Mouse (Mus musculus) hindbrain, embryonic 11.5 days (tissue): ENCODE measurements around the gene Pawr. TPM values are rescaled to one million over a fixed set of nuclear protein-coding genes. Genes with fewer than 3 reads are reported as not detected.

Experiments
- ATAC-seq: fragments of 200-750 bp; cut with Nextera tagmentation; 2 replicates; pipeline ENCODE4 v1.8.0; 2017; ENCODE audit warnings: mild to moderate bottlenecking, moderate TSS enrichment, moderate library complexity; ENCODE audit not compliant: low FRiP score
- DNase-seq: peaks from one replicate; pipeline ENCODE4 v3.0.0-alpha.2; 2015; ENCODE audit warnings: low spot score
- H3K27ac ChIP-seq: fragments of 300-500 bp; sonication (generic); 2 replicates; pipeline ENCODE4 v1.5.1; 2014; ENCODE audit warnings: mild to moderate bottlenecking, low read depth, low read length
- H3K27me3 ChIP-seq: fragments of 300-500 bp; sonication (generic); 2 replicates; pipeline ENCODE4 v1.6.1; 2014; ENCODE audit warnings: mild to moderate bottlenecking, low read length, moderate library complexity, mixed read lengths; ENCODE audit not compliant: control insufficient read depth, insufficient read depth
- H3K36me3 ChIP-seq: fragments of 300-500 bp; sonication (generic); 2 replicates; pipeline ENCODE4 v1.6.1; 2014; ENCODE audit warnings: mild to moderate bottlenecking, low read length, moderate library complexity, mixed read lengths; ENCODE audit not compliant: control insufficient read depth, insufficient read depth
- H3K4me1 ChIP-seq: fragments of 300-500 bp; sonication (generic); replicated peaks from 2 replicates; pipeline ENCODE4 v1.6.1; 2014; ENCODE audit warnings: low read length, mixed read lengths; ENCODE audit not compliant: control insufficient read depth, insufficient read depth
- H3K4me2 ChIP-seq: fragments of 300-500 bp; sonication (generic); replicated peaks from 2 replicates; pipeline ENCODE4 v1.6.1; 2014; ENCODE audit warnings: mild to moderate bottlenecking, low read depth, low read length
- H3K4me3 ChIP-seq: fragments of 300-500 bp; sonication (generic); 2 replicates; pipeline ENCODE4 v1.5.1; 2014; ENCODE audit warnings: low read depth, low read length
- H3K9ac ChIP-seq: fragments of 300-500 bp; sonication (generic); 2 replicates; pipeline ENCODE4 v1.6.1; 2014; ENCODE audit warnings: low read depth, low read length
- H3K9me3 ChIP-seq: fragments of 300-500 bp; sonication (generic); 2 replicates; pipeline ENCODE4 v1.6.1; 2016; ENCODE audit warnings: low read length; ENCODE audit not compliant: control insufficient read depth
- WGBS: fragments of 180-500 bp; shearing (Covaris S2); extraction: QIAGEN DNeasy Blood & Tissue Kit; methylation state at CpG from one replicate; pipeline ENCODE4 v1.1.7; 2014; 5-methylcytosine and 5-hydroxymethylcytosine counted together
- polyA plus RNA-seq: library from polyadenylated mRNA; unstranded; fragments of >200 nt; fragmentation: Nextera tagmentation; extraction: Ambion mirVana; gene quantifications from 2 replicates; pipeline ENCODE4 v1.2.1, GENCODE M21; 2014

Pawr gene
- polyA plus RNA-seq = 13.0 and 13.1 TPM in 2 replicates

- WGBS = under 1% methylated on average over 55 of the region's 85 CpGs
- no peaks in the 10 kb centered on the region for H3K4me1 ChIP-seq
- peak within 1 kb of the TSS; percentile 47; the same call in 1 of the 2 replicates for H3K27ac ChIP-seq
- peak within 1 kb of the TSS; percentile 86 for H3K9ac ChIP-seq
- no peaks in the 10 kb centered on the region for H3K36me3 ChIP-seq
- H3K4me3 ChIP-seq = peak within 1 kb of the TSS; percentile 85
- DNase-seq (peak; percentile 85), ATAC-seq (peak; percentile 93)
- peak within 1 kb of the TSS; percentile 87 for H3K4me2 ChIP-seq
- H3K9me3 ChIP-seq = no peaks in the 10 kb centered on the region
- peaks cover 16% of the 10 kb centered on the region for H3K27me3 ChIP-seq
Observed at GRCm38 (mm10) chr10:108331784-108332561, at the start of gene Pawr. Pawr (plus strand) TSS chr10:108332121.

DNA sequence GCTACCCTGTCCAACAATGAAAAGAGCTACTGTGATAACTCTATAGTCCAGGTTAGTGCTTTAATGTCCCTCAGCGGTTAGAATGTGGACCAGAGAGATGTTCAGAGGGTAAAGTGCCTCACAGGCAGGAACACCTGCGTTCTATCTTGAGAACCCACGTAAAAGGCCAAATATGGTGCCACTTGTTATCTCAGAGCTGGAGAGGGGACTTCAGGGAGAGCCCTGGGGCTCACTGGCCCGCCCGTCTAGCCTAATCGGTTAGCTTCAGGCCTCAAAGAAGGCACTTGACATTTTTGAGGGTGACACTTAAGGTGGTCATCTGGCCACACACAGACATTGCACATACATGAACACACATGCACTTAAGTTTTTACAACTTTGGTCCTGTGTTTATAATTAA lies 49.6 kb upstream of the Pawr start:
- Histone ChIP-seq H3K36me3 (no peaks in the 10 kb centered on the region), H3K4me2 (no peak overlapping the region), H3K27me3 (no peaks in the 10 kb centered on the region), H3K4me3 (no peak overlapping the region), H3K9ac (no peak overlapping the region), H3K27ac (no peak overlapping the region), H3K4me1 (no peaks in the 10 kb centered on the region), H3K9me3 (no peaks in the 10 kb centered on the region)
- no peak for DNase-seq
- 94% methylated on average over 6 of the region's 6 CpGs for WGBS
- no peak for ATAC-seq

DNA sequence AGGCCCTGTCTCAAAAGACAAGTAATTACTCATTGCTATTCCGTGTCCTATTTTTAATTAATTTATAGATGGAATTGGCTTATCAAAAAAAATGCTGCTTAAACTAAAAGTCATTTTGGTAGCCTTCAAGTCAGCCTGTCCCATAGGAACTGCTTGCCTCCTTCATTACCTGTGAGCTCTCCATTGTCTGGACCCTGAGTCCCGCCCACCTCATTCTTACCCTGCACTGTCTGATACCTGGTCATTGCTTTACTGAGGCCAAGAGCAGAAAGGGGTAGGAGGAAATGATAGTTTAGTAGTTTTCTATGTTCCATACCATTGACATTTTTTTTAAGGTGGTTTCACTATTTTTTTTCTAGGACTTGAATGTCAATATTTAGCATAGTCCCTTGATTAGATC lies 48.5 kb upstream of the Pawr start:
- DNase-seq = no peak
- Histone ChIP-seq H3K9me3 (no peaks in the 10 kb centered on the region), H3K36me3 (no peaks in the 10 kb centered on the region), H3K9ac (no peak overlapping the region), H3K4me2 (no peak overlapping the region), H3K27me3 (no peaks in the 10 kb centered on the region), H3K4me1 (no peaks in the 10 kb centered on the region), H3K27ac (no peak overlapping the region), H3K4me3 (no peak overlapping the region)
- ATAC-seq = no peak; the same call in 1 of the 2 replicates
- 92% methylated on average over 2 of the region's 2 CpGs for WGBS

- DNase-seq (no peak), ATAC-seq (no peak)
- H3K4me1 ChIP-seq = no peaks in the 10 kb centered on the region
- no peaks in the 10 kb centered on the region for H3K36me3 ChIP-seq
- H3K9me3 ChIP-seq = no peaks in the 10 kb centered on the region
- no peaks in the 10 kb centered on the region for H3K27me3 ChIP-seq
- 91% methylated on average over 4 of the region's 4 CpGs for whole genome bisulfite sequencing
- H3K9ac ChIP-seq = no peak overlapping the region
- no peak overlapping the region for H3K4me2 ChIP-seq
- H3K4me3 ChIP-seq = no peak overlapping the region
- no peak overlapping the region for H3K27ac ChIP-seq
Observed at GRCm38 (mm10) chr10:108283837-108284236, 48.1 kb upstream of the Pawr start.

GRCm38 (mm10) chr10:108284445-108284844 lies 47.5 kb upstream of the Pawr start:
- Histone ChIP-seq H3K4me1 (no peaks in the 10 kb centered on the region), H3K36me3 (no peaks in the 10 kb centered on the region), H3K9me3 (no peaks in the 10 kb centered on the region), H3K9ac (no peak overlapping the region), H3K4me2 (no peak overlapping the region), H3K27ac (no peak overlapping the region), H3K4me3 (no peak overlapping the region), H3K27me3 (no peaks in the 10 kb centered on the region)
- 84% methylated on average over 4 of the region's 4 CpGs for WGBS
- DNase-seq = no peak
- no peak for ATAC-seq

GRCm38 (mm10) chr10:108284977-108285376 lies 46.9 kb upstream of the Pawr start:
- H3K27me3 ChIP-seq = no peaks in the 10 kb centered on the region
- no peak overlapping the region for H3K4me3 ChIP-seq
- H3K36me3 ChIP-seq = no peaks in the 10 kb centered on the region
- no peak overlapping the region for H3K9ac ChIP-seq
- no peak overlapping the region for H3K27ac ChIP-seq
- 94% methylated on average over 5 of the region's 5 CpGs for WGBS
- DNase-seq (no peak), ATAC-seq (no peak)
- no peak overlapping the region for H3K4me2 ChIP-seq
- no peaks in the 10 kb centered on the region for H3K9me3 ChIP-seq
- H3K4me1 ChIP-seq = no peaks in the 10 kb centered on the region

GRCm38 (mm10) chr10:108286658-108287437 lies 45.1 kb upstream of the Pawr start:
- Histone ChIP-seq H3K4me2 (no peak overlapping the region), H3K9me3 (no peaks in the 10 kb centered on the region), H3K36me3 (no peaks in the 10 kb centered on the region), H3K4me1 (no peaks in the 10 kb centered on the region), H3K9ac (no peak overlapping the region), H3K4me3 (no peak overlapping the region), H3K27ac (no peak overlapping the region), H3K27me3 (no peaks in the 10 kb centered on the region)
- WGBS = 70% methylated on average over 11 of the region's 11 CpGs
- ATAC-seq (no peak), DNase-seq (no peak)

DNA sequence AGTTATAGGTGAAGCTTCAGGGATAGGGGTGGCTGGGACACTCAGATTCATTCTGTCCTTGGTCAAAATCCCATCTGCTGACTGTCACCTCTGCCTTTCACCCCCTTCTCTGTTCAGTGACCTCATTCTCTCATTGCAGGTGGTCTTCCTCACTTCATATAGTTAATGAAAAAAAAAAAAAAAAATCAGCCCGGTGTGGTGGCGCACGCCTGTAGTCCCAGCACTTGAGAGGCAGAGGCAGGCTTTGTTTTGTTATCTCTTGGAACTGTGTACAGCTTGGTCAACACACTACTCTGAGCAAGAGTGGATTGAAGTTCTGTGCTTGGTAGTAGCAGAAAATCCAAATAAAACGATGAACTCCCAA lies 44.5 kb upstream of the Pawr start:
- H3K9me3 ChIP-seq = no peaks in the 10 kb centered on the region
- no peak overlapping the region for H3K27ac ChIP-seq
- WGBS = 89% methylated on average over 4 of the region's 4 CpGs
- no peak overlapping the region for H3K4me3 ChIP-seq
- H3K27me3 ChIP-seq = no peaks in the 10 kb centered on the region
- no peak overlapping the region for H3K4me2 ChIP-seq
- ATAC-seq (no peak), DNase-seq (no peak)
- no peaks in the 10 kb centered on the region for H3K36me3 ChIP-seq
- no peaks in the 10 kb centered on the region for H3K4me1 ChIP-seq
- no peak overlapping the region for H3K9ac ChIP-seq

GRCm38 (mm10) chr10:108290046-108290445 lies 41.9 kb upstream of the Pawr start:
- 95% methylated on average over 13 of the region's 13 CpGs for WGBS
- ATAC-seq (no peak), DNase-seq (no peak)
- Histone ChIP-seq H3K27me3 (no peaks in the 10 kb centered on the region), H3K9me3 (no peaks in the 10 kb centered on the region), H3K36me3 (no peaks in the 10 kb centered on the region), H3K4me3 (no peak overlapping the region), H3K9ac (no peak overlapping the region), H3K27ac (no peak overlapping the region), H3K4me2 (no peak overlapping the region), H3K4me1 (no peaks in the 10 kb centered on the region)
